Mouse (Mus musculus) megakaryocyte, embryonic 14.5 days (primary cell): ENCODE data around the gene Gnat1.

Experiments
- FLI1 ChIP-seq: IDR thresholded peaks from 2 replicates; pipeline ENCODE4 v1.6.1; 2012; ENCODE audit warnings: low read length, inconsistent platforms, mixed read lengths
- GATA1 ChIP-seq: IDR thresholded peaks from 3 replicates; pipeline ENCODE4 v1.6.1; 2012; ENCODE audit warnings: mixed read lengths, low read length, inconsistent platforms, borderline replicate concordance

GRCm38 (mm10) chr9:107627387-107628255, 51.9 kb downstream of the Gnat1 start:
- TF ChIP-seq GATA1 (no peak), FLI1 (no peak)
